24 mouse cellular contexts compared by ENCODE assay signal in genomic region chr2:148419151-148419550, GRCm38 (mm10). TPM values are rescaled to one million over a fixed set of nuclear protein-coding genes. Genes with fewer than 3 reads are reported as not detected.
DNase-seq lines count a peak whose midpoint lies in the region; ATAC-seq and TF ChIP-seq lines count a peak whose summit lies in the region.
"Had no signal": no experiment of that assay in that cellular context is flagged by ENCODE, and none has a peak within 500 bp of the region (broad histone marks: within the 10 kb centered on the region; RNA-seq: fewer than 3 reads in every experiment).

No protein-coding gene starts in this region.

- no peak overlapping the region for H3K4me3 ChIP-seq in lung, embryonic 15.5 days
- no peak overlapping the region for H3K4me3 ChIP-seq in lung, postnatal 0 days (ENCODE audit: low read depth, low read length)
- H3K4me3 ChIP-seq: embryonic facial prominence, embryonic 10.5 days; embryonic facial prominence, embryonic 12.5 days; forebrain, embryonic 13.5 days; forebrain, embryonic 15.5 days had no signal

- DNase-seq in heart, adult 11 months, result peak; percentile 70
- DNase-seq in heart, adult 8-10 months (ENCODE audit: low spot score), result no peak
- no peak for DNase-seq in lung, postnatal 14 days
- DNase-seq in lung, postnatal 0 days (ENCODE audit: low spot score), result peak; percentile 54
- DNase-seq in lung, postnatal 4 days, result no peak
- DNase-seq: adrenal gland, adult 8-10 months; adrenal gland, postnatal 14 days; adrenal gland, postnatal 36 days; B cell, adult 2 months; cerebellum, adult 11-12 months; cerebellum, adult 2 months; cerebellum, adult 9-10 months; cerebellum, postnatal 10 days; cerebellum, postnatal 25 days had no signal

- no peak for TF ChIP-seq EP300 in lung, postnatal 0 days (IDR thresholded peaks at IDR 0.05)

- no peak for TF ChIP-seq CTCF in lung, postnatal 0 days (IDR thresholded peaks at IDR 0.05)

- peak; percentile 76; the same call in 1 of the 2 replicates for ATAC-seq in lung, embryonic 15.5 days (ENCODE audit: borderline replicate concordance, extremely low read depth, low FRiP score, low TSS enrichment)
- peak; percentile 61 for ATAC-seq in lung, postnatal 0 days
- ATAC-seq: activated CD4-positive, CD25-positive, alpha-beta regulatory T cell, adult 4 months; CD4-positive, CD25-positive, alpha-beta regulatory T cell, adult 4 months; forebrain, embryonic 13.5 days; forebrain, embryonic 15.5 days; Patski had no signal

- H3K27me3 ChIP-seq in lung, embryonic 15.5 days, result no peaks in the 10 kb centered on the region
- H3K27me3 ChIP-seq in lung, postnatal 0 days (replicated peaks; ENCODE audit: insufficient read depth, low read length), result no peaks in the 10 kb centered on the region
- H3K27me3 ChIP-seq: CH12.LX; embryonic facial prominence, embryonic 12.5 days; forebrain, embryonic 13.5 days; forebrain, embryonic 15.5 days; Patski had no signal

- H3K36me3 ChIP-seq in lung, embryonic 15.5 days, result no peaks in the 10 kb centered on the region
- H3K36me3 ChIP-seq in lung, postnatal 0 days (ENCODE audit: insufficient read depth, low read length), result no peaks in the 10 kb centered on the region
- H3K36me3 ChIP-seq: embryonic facial prominence, embryonic 10.5 days; embryonic facial prominence, embryonic 12.5 days; forebrain, embryonic 15.5 days; G1E had no signal

- H3K4me2 ChIP-seq in lung, embryonic 15.5 days, result peak overlapping the region; percentile 9; the same call in 1 of the 2 replicates
- H3K4me2 ChIP-seq in lung, postnatal 0 days (replicated peaks; ENCODE audit: low read depth, low read length), result no peak overlapping the region
- H3K4me2 ChIP-seq: embryonic facial prominence, embryonic 12.5 days; forebrain, embryonic 13.5 days; forebrain, embryonic 15.5 days had no signal

- H3K9me3 ChIP-seq in lung, embryonic 15.5 days, result no peaks in the 10 kb centered on the region
- no peaks in the 10 kb centered on the region for H3K9me3 ChIP-seq in lung, postnatal 0 days (ENCODE audit: low read length)
- H3K9me3 ChIP-seq: embryonic facial prominence, embryonic 10.5 days; embryonic facial prominence, embryonic 12.5 days; forebrain, embryonic 13.5 days; forebrain, embryonic 15.5 days had no signal

- H3K27ac ChIP-seq in lung, embryonic 15.5 days, result peak overlapping the region; percentile 73
- peak overlapping the region; percentile 4; the same call in 1 of the 2 replicates for H3K27ac ChIP-seq in lung, postnatal 0 days (ENCODE audit: low read length)
- H3K27ac ChIP-seq: embryonic facial prominence, embryonic 10.5 days; embryonic facial prominence, embryonic 12.5 days; forebrain, embryonic 13.5 days; forebrain, embryonic 15.5 days had no signal

- 27% methylated on average over 3 of the region's 3 CpGs for WGBS in lung, embryonic 15.5 days
- WGBS in lung, postnatal 0 days, result 34% methylated on average over 3 of the region's 3 CpGs

- H3K4me1 ChIP-seq in lung, embryonic 15.5 days, result peaks cover 39% of the 10 kb centered on the region
- 0 out of 2 replicates have a peak, but pooled peaks cover 3% of the 10 kb centered on the region for H3K4me1 ChIP-seq in lung, postnatal 0 days (ENCODE audit: insufficient read depth, low read depth, low read length)
- H3K4me1 ChIP-seq: embryonic facial prominence, embryonic 12.5 days; forebrain, embryonic 13.5 days; forebrain, embryonic 15.5 days had no signal

- no peak overlapping the region for H3K9ac ChIP-seq in lung, embryonic 15.5 days
- H3K9ac ChIP-seq in lung, postnatal 0 days (replicated peaks; ENCODE audit: low read depth), result no peak overlapping the region
- H3K9ac ChIP-seq: embryonic facial prominence, embryonic 12.5 days; forebrain, embryonic 13.5 days; forebrain, embryonic 15.5 days had no signal

RNA-seq across cellular contexts. Expression of gene Thbd, which starts 11.2 kb away (rescaled TPM):
- total RNA-seq in heart, adult 8-10 months (2022), result 10 to 100 TPM; 34.5 to 51.7 (median 43.7) TPM
- 98.0 and 102 TPM in 2 replicates for polyA plus RNA-seq in lung, embryonic 15.5 days (2015; fragmentation: Nextera tagmentation; extraction: Ambion mirVana)
- polyA plus RNA-seq in lung, postnatal 0 days (2015; fragmentation: Nextera tagmentation; extraction: Ambion mirVana), result 227 and 232 TPM in 2 replicates
- total RNA-seq: CH12.LX, G1E had no signal
- polyA plus RNA-seq: G1E, Patski had no signal

RNA-seq across cellular contexts. Expression of gene Sstr4, which starts 24.0 kb away (rescaled TPM):
- total RNA-seq in heart, adult 8-10 months (2022), result 1 to 10 TPM in 3 of 4 experiments, under 1 TPM in 1; 0.98 to 1.8 (median 1.3) TPM
- 2.9 and 3.0 TPM in 2 replicates for polyA plus RNA-seq in lung, embryonic 15.5 days (2015; fragmentation: Nextera tagmentation; extraction: Ambion mirVana)
- 0.56 and 0.77 TPM in 2 replicates for polyA plus RNA-seq in lung, postnatal 0 days (2015; fragmentation: Nextera tagmentation; extraction: Ambion mirVana)
- total RNA-seq: CH12.LX, G1E had no signal
- polyA plus RNA-seq: activated CD4-positive, CD25-positive, alpha-beta regulatory T cell, adult 4 months; CD4-positive, CD25-positive, alpha-beta regulatory T cell, adult 4 months; G1E; Patski had no signal

RNA-seq across cellular contexts. Expression of gene Cd93, which starts 24.2 kb away (rescaled TPM):
- 10 to 100 TPM; 30.6 to 48.2 (median 40.0) TPM for total RNA-seq in heart, adult 8-10 months (2022)
- 33.4 and 35.4 TPM in 2 replicates for polyA plus RNA-seq in lung, embryonic 15.5 days (2015; fragmentation: Nextera tagmentation; extraction: Ambion mirVana)
- polyA plus RNA-seq in lung, postnatal 0 days (2015; fragmentation: Nextera tagmentation; extraction: Ambion mirVana), result 55.9 and 59.7 TPM in 2 replicates

Comparison
In these comparisons a context has a peak if more than half of its experiments do, and no peak if none do; other contexts are left out.
1. DNase-seq: peak in heart, adult 11 months (single experiment) and lung, postnatal 0 days (single experiment); none in heart, adult 8-10 months (single experiment), lung, postnatal 14 days (single experiment) and lung, postnatal 4 days (0 of 2).